Mouse (Mus musculus): ENCODE data around the gene Apobr.

Gene Apobr

DNA sequence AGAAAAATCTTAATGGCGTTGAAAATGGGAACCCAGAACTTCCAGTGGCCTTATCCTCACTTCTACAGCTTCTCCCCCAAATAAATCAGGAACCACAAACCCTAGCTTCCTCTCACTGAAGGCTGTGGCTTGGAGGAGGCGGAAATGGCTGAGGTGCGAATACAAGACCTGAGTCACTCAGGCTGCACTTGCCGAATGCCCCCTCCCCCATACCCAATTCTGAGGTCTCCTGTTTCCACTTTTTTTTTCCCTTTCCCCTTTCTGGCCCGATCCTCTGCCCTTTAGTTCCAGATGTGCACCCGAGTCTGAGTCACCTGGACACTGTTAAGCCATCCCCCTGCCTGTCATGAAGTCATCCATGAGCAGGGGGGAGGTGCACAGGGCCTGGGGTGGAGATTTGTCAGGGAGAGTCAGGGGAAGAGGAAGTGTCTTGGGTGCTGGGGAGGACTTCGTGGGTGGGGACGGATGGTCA is at the start of gene Apobr:
Gene Apobr (plus strand): TSS at position 437 of the 472 bp plus-strand sequence.
- in situ Hi-C loops (cut with MseI, MboI): loop anchor here in 1 of 2 experiments (5.0 kb wide), 1 partner anchor 53 kb away; no protein-coding TSS in a partner anchor

DNA sequence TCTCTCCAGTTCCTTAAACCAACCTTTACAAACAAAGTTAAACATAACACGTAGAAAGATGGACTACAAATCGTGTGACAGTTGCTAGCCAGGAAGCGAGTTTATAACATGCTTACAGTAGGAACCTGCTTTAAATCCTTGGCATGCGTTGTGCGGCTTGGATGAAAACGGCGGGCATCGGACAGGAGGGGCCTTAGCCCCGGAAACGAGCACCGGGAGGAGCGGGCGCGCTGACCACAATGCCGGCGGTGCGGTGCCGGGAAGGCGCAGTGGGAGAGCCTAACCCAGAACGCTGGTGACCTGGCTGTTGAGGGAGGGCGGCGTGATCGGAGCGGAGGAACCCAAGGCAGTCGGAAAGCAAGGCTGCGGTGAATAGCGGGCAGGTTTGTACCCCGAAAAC is 49.0 kb upstream of the Apobr start:
- in situ Hi-C loops (cut with MseI, MboI): no loop called here

DNA sequence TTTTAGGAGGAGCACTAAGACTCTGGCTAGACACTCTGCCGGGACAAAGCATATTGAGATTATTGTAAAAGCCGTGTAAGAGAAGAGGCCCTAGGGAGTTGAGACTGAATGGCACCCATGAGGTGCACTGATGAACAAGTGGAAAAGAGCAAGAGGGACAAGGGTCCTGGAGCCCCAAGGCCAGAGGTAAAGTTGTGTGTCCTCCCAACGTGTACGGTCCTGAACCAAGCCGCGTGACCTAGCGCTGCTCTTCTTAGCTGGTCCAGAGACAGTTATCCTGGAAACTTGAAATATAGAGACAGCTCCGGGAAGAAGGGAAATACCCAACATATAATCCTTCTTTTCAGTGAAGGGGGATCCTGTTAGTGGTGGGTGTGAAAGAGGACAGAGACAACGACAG is 48.3 kb upstream of the Apobr start:
- in situ Hi-C loops (cut with MseI, MboI): no loop called here

DNA sequence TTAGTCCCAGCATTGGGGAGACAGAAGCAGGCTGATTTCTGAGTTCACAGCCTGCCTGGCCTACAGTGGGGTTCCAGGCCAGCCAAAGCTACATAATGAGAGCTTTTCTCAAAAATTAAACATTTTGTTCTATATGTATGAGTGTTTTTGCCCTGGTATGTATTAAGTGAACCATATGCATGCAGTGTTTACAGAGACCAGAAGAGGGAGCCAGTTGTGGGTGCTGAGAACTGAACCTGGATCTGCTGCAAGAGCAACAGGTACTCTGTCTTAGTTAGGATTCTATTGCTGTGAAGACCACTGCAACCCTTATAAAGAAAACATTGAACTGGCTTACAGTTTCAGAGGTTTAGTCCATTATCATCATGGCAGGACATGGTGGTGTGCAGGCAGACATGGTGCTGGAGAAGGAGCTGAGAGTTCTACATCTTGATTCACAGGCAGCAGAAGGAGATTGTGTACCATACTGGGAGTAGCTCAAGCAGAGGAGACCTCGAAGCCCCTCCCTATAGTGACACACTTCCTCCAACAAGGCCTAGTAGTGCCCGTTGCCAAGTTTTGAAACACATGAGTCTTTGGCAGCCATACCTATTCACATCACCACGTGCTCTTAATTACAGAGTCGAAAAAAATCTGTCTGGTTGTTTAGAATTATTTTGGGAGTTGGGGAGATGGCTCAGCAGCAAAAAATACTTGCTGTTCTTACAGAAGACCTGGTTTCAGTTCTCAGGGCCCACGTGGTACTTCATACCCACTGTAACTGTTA is 46.7 kb upstream of the Apobr start:
- in situ Hi-C loops (cut with MseI, MboI): no loop called here

DNA sequence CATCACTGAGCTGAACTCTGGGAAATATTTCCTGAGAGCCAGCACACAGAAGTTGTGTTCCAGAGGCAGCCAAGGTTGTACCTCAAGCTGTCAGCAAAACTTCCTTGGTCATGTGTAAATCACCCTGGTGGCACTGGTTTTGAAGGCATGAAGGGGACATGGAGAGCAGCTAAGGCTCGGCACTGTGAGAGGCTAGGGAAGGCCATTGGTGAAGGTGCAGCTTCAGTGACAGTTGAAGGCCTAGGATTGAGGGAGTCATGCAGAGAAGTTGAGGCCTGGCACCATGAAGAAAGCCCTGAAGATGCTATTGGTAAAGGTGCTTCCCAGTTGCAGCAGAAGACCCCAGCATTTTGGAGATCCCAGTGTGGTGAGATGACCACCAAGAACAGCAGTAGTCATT is 43.1 kb upstream of the Apobr start:
- in situ Hi-C loops (cut with MseI, MboI): no loop called here

DNA sequence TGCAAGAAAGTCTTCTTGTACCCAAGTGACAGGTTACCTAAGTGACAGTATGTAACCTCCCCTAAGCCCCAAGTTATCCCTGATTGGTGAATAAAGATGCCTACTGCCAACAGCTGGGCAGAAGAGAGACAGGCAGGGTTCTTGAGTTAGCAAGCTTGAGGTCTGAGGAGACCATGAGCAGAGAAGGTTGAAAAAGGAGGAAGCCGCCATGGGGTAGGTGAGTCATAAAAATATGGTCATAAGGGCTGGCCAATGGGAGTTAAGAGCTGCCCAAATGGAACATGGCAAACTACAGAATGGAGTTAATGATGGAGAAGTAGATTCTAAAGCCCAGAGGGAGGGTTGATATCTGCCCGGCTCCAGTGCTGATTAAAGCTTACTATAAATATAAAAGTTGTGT is 39.1 kb upstream of the Apobr start:
- in situ Hi-C loops (cut with MseI, MboI): no loop called here

DNA sequence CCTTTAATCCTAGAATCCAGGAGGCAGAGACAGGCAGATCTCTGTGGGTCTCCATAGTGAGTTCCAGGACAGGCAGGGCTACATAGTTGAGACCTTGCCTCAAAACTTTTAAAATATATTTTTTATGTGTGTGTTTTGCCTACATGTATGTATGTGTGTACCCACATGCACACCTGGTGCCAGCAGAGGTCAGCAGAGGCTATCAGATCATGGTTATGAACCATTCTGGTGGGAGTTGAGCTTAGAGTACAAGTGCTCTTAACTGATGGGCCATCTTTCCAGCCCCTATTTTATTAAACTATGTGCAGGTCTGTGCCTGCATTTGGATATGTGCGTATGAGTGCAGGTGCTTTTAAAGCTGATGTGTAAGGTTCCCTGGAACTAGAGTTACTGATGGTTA is 29.9 kb upstream of the Apobr start:
- in situ Hi-C loops (cut with MseI, MboI): no loop called here

DNA sequence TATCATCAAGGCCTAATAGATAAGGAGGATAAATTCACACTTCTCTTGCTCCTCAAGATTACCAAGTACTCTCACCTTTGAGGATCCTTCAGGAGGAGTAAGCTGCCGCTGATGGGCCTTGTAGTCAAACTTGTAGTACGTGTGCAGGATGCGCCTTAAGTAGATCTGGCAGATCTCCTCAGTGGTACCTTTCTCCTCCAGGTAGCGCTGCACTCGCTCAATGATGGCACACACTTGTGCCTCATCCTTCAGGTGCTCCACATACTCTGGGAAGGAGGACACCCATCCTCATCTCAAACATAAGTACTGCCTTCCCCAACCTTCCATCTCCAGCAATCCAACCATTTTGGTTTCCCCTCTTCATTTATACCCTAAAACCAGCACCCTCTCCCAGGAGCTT is 28.1 kb upstream of the Apobr start:
- in situ Hi-C loops (cut with MseI, MboI): no loop called here

DNA sequence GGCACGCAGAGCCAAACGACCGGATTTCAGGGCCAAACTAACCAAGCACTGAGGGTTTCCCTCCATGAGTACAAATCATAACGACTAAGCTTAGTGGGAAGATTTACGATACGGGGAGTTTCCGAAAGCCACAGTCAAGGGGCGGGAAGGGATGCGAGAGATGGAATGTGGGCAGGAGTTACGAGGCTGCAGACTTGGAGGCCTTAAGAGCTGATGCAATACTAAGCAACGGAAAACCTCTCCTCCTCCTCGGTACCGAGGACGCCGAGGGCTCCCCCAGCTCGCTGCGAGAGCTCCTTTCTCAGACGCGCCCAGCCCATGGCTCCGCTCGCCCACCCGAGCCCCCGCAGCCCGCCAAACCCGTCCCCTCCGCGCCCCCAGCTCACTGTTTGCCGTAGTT is 19.0 kb upstream of the Apobr start:
- in situ Hi-C loops (cut with MseI, MboI): no loop called here

DNA sequence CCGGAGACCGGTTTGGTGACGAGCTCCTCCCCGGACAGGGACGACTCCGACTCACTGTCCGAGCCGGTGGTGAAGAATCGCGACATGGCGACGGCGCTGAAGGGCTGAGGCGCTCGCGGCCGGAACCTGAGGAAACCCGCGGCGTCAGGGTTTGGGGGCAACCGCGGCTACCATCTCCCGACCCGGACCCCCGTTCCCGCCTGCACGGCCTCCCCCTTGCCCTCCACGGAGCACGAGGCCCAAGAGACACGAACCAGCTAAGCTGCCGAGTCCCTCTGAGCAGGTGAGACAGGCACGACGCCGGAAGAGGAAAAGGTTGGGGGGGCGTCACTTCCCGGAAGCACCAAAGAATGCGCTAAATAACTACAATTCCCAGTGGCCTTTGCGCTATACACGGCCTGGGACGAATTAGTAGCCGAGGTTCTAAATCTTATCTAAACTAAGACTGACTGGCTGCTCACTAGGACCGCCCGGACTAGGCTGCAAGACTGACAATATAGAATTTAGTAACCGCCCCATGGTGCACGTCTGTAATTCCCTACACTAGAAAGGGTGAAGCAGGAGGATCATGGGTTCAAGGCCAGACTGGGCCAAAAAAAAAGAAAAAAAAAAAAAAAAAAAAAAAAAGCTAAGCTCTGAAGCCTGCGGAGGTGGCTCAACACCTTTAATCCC is 18.5 kb upstream of the Apobr start, which contains the start of gene Eif3c:
Gene Eif3c (minus strand): TSS at position 318 of the 672 bp plus-strand sequence.
- in situ Hi-C loops (cut with MseI, MboI): no loop called here

DNA sequence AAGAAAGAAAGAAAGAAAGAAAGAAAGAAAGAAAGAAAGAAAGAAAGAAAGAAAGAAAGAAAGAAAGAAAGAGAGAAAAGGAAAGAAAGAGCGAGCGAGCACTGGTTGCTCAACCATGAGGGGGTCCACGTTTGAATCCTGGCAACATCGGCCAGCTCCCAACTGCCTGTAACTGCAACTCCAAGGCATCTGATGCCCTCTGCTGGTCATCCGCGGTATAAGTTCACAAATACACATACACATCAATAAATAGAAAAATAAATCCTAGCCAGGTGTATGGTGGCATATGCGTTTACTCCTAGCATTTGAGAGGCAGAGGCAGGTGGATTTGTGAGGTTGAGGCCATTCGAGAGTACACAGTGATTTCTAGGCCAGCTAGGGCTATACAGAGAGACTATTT is 7.8 kb upstream of the Apobr start:
- in situ Hi-C loops (cut with MseI, MboI): loop anchor here in 1 of 2 experiments (5.0 kb wide), 1 partner anchor 60 kb away; no protein-coding TSS in a partner anchor

DNA sequence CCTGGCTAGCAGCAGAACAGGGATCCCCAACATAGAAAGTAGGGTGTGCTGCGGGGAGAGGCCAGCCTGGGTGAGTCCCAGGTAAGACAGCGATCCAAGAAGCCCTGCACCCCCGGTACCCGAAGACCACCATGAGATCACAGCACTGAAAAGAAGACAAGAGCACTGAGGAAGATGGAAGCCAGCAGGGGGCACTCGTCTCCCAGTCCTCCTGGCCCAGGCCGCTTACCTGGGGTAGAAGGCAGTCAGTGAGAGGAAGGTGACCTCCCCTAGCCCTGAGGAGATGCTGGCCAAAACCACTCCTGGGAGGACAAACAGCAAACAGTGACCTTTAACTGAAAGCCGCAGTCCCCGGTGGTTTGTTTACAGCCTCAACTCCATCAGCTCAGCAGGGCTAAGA is 5.6 kb upstream of the Apobr start:
- in situ Hi-C loops (cut with MseI, MboI): loop anchor here in 1 of 2 experiments (5.0 kb wide), 1 partner anchor 58 kb away; no protein-coding TSS in a partner anchor

DNA sequence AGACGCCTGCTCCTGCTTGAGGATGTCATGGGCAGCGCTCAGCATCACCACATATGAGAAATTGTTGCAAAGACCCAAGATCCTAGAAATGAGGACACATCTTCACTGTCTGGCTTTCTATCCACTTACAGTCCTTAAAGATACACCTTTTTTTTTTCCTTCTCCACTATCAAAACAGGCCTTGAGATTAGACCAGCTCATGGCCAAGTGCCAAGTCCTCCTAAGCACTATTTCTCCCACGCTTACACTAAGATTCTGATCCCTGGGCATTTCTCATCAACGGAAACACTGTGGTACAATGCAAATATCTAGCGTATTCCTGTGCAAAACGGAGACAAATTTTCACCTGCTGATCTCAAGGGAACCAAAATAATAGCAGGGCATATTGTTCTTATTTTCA is 3.1 kb upstream of the Apobr start:
- in situ Hi-C loops (cut with MseI, MboI): loop anchor here in 1 of 2 experiments (5.0 kb wide), 1 partner anchor 56 kb away; no protein-coding TSS in a partner anchor

DNA sequence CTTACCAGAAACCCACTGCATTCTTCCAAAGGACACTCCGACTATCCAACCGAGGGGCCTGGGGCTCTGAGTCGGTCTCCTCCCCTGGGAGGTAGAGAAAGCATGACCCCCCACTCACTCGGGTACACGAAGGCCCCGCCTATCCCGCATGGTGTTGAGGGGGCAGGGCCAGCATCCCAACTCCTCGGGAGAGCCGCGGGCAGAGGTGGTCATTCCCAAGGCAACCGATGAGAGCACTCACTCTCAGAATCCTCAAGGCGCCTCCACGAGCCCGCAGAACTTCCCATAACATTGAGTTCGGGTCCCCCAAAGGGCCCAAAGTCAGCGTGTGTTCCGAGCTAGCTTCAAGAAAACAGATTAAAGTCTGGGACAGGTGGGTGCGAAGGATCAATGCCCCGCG is 2.0 kb upstream of the Apobr start:
- in situ Hi-C loops (cut with MseI, MboI): loop anchor here in 1 of 2 experiments (5.0 kb wide), 1 partner anchor 55 kb away; no protein-coding TSS in a partner anchor

DNA sequence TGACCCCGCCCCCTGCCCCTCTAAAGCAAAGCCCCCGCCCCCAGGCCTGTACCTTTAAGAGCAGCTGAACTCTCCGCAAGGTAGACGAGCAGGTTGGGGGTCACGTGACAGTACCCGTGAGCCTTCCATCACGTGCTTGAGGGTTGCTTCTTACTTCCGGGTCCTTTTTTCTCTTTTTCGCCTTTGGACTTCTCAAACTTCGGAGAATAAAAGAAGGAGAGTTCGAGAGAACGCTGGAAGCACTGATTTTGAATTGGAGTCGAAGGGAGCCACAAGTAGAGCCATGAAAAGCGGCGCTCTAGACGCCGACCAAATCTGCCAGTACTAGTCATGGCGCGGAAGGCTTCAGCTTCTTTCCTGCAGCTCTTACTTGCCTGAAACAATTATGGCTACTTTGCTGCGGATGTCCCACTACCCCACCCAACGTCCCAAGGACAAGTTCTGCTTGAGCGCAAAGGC is 1.5 kb upstream of the Apobr start:
- in situ Hi-C loops (cut with MseI, MboI): loop anchor here in 1 of 2 experiments (5.0 kb wide), 1 partner anchor 54 kb away; no protein-coding TSS in a partner anchor

DNA sequence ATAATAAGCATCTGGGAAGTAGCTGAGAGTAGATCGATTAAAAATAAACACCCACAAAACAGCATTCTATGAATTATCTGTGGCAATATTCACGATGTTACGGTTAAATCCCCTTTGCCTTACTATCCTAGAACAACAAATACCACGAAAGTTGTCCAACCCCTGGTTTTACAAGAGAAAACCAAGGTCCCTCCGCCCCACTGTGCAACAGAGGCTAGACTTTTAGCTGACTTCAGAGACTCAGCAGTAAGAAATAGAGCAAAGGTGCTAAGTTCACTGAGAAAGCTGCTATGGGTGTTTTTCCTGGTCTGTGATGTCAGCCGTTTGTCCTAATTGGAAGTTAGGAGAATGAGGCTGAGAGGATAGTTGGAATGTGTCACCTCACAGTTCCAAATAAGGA is 981 bp upstream of the Apobr start:
- in situ Hi-C loops (cut with MseI, MboI): loop anchor here in 1 of 2 experiments (5.0 kb wide), 1 partner anchor 54 kb away; no protein-coding TSS in a partner anchor

DNA sequence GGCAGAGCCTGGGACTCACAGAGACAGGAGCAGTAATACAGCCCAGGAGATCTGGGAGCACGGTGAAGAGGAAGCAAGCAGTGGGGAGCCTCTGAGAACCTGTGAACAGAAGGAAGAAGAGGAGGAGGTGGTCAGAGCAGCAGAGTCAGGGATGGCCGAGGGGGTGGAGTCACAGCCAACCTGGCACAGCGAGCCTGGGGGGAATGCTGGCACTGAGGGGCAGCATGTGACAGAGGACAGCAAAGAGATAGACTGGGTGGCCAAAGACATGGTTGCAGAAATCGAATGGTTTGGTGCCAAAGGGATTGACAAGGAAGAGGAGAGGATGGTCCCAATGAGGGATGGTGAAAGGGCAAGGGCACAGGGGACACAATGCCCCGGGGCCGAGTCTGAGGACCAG is 975 bp downstream of the Apobr start, which contains the start of gene Cln3:
Gene Cln3 (minus strand): TSS at position 101 of the 400 bp plus-strand sequence.
- in situ Hi-C loops (cut with MseI, MboI): no loop called here

DNA sequence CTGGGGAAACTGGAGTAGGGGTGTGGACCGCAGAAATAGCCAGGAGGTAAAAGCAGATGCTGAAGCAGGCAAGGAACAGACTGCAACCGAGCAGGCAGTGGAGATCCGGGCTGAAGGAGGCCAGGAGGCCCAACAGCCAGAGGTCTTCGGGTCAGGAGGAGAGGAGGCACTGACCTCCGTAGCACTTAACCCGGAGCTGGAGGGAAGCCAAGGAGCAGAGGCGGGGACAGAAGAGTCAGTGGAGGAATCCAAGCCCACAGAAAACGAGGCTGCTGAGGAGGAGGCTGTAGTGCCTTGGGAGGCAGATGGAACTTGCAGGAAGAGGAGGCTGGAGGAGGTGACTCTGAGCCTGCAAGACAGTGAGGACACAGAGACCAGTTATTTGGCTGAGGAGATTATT is 2.1 kb downstream of the Apobr start:
- in situ Hi-C loops (cut with MseI, MboI): no loop called here

DNA sequence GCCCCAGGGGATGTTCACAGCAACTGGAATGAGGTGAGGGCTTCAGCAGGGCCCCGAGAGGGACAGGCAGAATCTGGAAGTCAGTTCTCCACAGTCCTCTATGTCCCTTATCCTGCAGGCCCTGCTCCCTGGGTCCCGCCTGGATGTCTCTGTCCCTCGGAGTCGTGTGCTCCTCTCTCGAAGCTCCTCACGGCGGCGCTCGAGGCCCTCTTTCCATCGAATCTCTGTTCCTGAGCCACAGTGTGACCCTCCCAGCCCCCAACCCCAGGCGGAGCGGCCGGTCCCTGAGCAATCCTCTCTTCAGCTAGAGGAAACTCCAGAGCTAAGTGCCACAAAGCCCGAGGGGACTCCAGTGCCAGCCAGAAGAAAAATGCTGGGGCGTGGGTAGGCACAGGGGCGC is 3.0 kb downstream of the Apobr start:
- in situ Hi-C loops (cut with MseI, MboI): no loop called here

DNA sequence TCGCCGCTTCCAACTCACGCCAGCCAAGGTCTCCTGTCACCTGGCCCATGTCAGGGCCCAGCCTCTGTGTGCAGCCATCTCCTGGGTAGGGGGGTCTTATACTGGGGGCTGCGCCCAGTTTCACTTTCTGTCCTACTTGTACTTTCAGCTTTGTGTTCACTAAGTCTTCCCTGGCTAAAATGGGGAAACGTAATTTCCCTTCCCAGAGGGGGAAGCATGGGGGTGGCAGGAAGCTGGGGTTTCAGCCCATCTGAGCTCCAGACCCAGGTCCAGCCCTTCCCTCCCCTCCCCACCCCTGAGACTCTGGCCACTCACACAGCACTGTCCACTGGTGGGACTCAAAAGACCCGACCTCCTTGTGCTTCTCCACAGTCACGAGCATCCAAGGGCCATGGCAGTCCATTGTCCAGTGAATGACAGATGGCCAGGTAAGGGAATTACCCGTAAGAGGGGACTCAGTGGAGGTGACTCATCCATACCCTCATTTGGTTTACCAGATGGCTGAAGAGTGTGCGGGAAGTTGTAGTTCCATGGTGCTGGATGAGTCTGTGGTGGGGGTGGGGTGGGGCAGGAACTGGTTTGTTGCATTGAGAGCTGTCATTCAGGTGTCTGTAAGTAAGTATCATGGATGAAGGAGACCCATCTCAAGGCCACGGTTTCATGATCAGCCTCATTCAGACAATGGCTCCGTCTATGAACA is 10.3 kb downstream of the Apobr start, which contains the start of gene Il27:
Gene Il27 (minus strand): TSS at position 80 of the 700 bp plus-strand sequence.
- in situ Hi-C loops (cut with MseI, MboI): no loop called here

DNA sequence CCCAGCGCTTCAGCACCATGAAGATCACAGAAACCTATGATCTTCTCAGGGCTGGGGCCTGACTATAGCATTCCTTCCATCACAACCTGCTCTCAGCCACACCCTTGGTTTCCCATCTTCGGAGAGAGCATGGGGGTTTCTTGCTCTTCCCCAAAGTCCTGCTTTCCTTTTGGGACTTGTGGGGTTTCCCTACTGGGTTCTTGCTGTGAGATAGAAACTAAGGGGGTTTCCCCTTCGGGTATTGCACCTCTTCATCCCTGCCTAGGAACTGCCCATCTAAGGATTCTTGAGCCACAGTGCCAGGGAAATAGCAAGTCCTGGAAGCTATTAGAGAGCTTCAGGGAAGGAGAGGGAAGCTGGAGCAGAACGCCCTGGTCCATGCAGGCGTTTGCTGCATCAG is 11.1 kb downstream of the Apobr start:
- in situ Hi-C loops (cut with MseI, MboI): no loop called here

DNA sequence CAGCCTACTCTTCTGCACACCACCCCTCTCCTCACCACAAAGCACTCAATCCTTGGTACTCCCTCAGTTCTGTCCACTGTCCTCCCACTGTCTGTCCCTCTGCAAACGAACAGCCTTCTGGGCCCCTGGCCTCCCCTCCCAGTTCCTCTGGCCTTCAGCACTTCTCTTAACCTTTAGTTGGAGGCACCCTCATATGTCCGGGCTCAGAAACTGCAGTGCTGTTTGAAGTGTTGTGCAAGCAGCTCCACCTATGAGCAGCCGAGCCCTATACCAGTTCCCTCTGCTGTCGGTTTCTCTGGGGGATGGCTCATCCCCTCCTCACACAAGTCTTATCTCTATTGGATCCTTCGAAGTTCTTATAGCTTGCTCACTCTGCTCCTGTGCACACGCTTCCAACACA is 11.7 kb downstream of the Apobr start:
- in situ Hi-C loops (cut with MseI, MboI): no loop called here
